Mouse (Mus musculus) olfactory bulb, adult 2 months (tissue): ENCODE results near the gene Myo9a.

ENCODE experiments used
- CTCF ChIP-seq: fragments of 200-500 bp; IDR thresholded peaks from 2 replicates; pipeline ENCODE4 v1.5.1; 2012; ENCODE audit warnings: low read depth, mild to moderate bottlenecking, low read length, moderate library complexity; ENCODE audit not compliant: insufficient read depth
- POLR2A ChIP-seq: fragments of 200-500 bp; IDR thresholded peaks from 2 replicates; pipeline ENCODE4 v1.6.1; 2012; ENCODE audit warnings: mild to moderate bottlenecking, low read depth, low read length, moderate library complexity; ENCODE audit not compliant: insufficient read depth

GRCm38 (mm10) chr9:59949511-59949910 is 198.8 kb downstream of the Myo9a start:
- TF ChIP-seq CTCF (no peak), POLR2A (no peak)
